Mouse (Mus musculus) ES-Bruce4 (cell line): ENCODE measurements around the gene Hes5.

ENCODE experiments used
- CTCF ChIP-seq: IDR thresholded peaks from one replicate; pipeline ENCODE4 v1.8.1; 2011; ENCODE audit warnings: low read depth, low read length
- POLR2A ChIP-seq: IDR thresholded peaks from one replicate; pipeline ENCODE4 v1.8.1; 2011; ENCODE audit warnings: low read length; ENCODE audit not compliant: insufficient read depth

- TF ChIP-seq CTCF (no peak), POLR2A (no peak)
Observed at GRCm38 (mm10) chr4:154962683-154963082, 2.0 kb downstream of the Hes5 start.
